Comparison of ENCODE assay signal across 8 mouse cellular contexts in genomic region chr7:16395944-16396343, GRCm38 (mm10). TPM values are rescaled to one million over a fixed set of nuclear protein-coding genes. Genes with fewer than 3 reads are reported as not detected.
A peak's percentile ranks its signal among the peaks of the same experiment; 100 is the strongest.
DNase-seq lines count a peak whose midpoint lies in the region.

No protein-coding gene starts in this region.

- peak; percentile 41 for DNase-seq in adrenal gland, adult 2 months
- DNase-seq in adrenal gland, postnatal 4 days (ENCODE audit: low spot score in 2 of 2), result no peak
- DNase-seq in kidney, postnatal 10 days, result peak; percentile 58
- no peak for DNase-seq in kidney, adult 18-20 months
- DNase-seq in 3T3-L1 (ENCODE audit: low read depth, low spot score), result peak; percentile 73
- peak; percentile 72 for DNase-seq in cerebellum, adult 9-10 months
- DNase-seq in lung, postnatal 14 days, result peak; percentile 74
- no peak for DNase-seq in urinary bladder, adult 2 months (ENCODE audit: low spot score)

RNA-seq across cellular contexts. Expression of gene Zc3h4, which starts 4.8 kb away (rescaled TPM):
- 10 to 100 TPM; 33.0 to 47.7 TPM for total RNA-seq in adrenal gland, adult 2 months (2021)
- 40.7 and 48.8 TPM in 2 replicates for polyA plus RNA-seq in adrenal gland, adult 2 months (2012; rRNA removed)
- 10 to 100 TPM; 60.7 to 62.1 TPM for total RNA-seq in adrenal gland, postnatal 4 days (2021)
- polyA plus RNA-seq in urinary bladder, adult 2 months (2012; rRNA removed), result 23.2 and 29.9 TPM in 2 replicates

RNA-seq across cellular contexts. Expression of gene Sae1, which starts 8.3 kb away (rescaled TPM):
- total RNA-seq in adrenal gland, adult 2 months (2021), result 10 to 100 TPM; 61.0 to 72.0 TPM
- polyA plus RNA-seq in adrenal gland, adult 2 months (2012; rRNA removed), result 7.9 and 8.9 TPM in 2 replicates
- 100 to 1,000 TPM; 100 to 101 TPM for total RNA-seq in adrenal gland, postnatal 4 days (2021)
- polyA plus RNA-seq in urinary bladder, adult 2 months (2012; rRNA removed), result 82.4 and 93.7 TPM in 2 replicates

RNA-seq across cellular contexts. Expression of gene Tmem160, which starts 56.6 kb away (rescaled TPM):
- 10 to 100 TPM; 31.1 to 76.6 TPM for total RNA-seq in adrenal gland, adult 2 months (2021)
- 409 and 528 TPM in 2 replicates for polyA plus RNA-seq in adrenal gland, adult 2 months (2012; rRNA removed)
- 10 to 100 TPM; 39.1 to 39.9 TPM for total RNA-seq in adrenal gland, postnatal 4 days (2021)
- polyA plus RNA-seq in urinary bladder, adult 2 months (2012; rRNA removed), result 59.4 and 67.6 TPM in 2 replicates

Comparison
In these comparisons a context has a peak if more than half of its experiments do, and no peak if none do; other contexts are left out.
1. DNase-seq: peak in adrenal gland, adult 2 months (single experiment), kidney, postnatal 10 days (single experiment), 3T3-L1 (single experiment), cerebellum, adult 9-10 months (single experiment) and lung, postnatal 14 days (single experiment); none in adrenal gland, postnatal 4 days (0 of 2), kidney, adult 18-20 months (single experiment) and urinary bladder, adult 2 months (single experiment).